Mouse (Mus musculus) testis, adult 2 months (tissue): Measurements from ENCODE around the gene Rab7b.

Source experiments
- CTCF ChIP-seq: fragments of 200-500 bp; IDR thresholded peaks from 2 replicates; pipeline ENCODE4 v1.5.1; 2012; ENCODE audit warnings: low read depth, mild to moderate bottlenecking, inconsistent platforms, low read length, moderate library complexity; ENCODE audit not compliant: control insufficient read depth, insufficient read depth, insufficient replicate concordance
- POLR2A ChIP-seq: fragments of 200-500 bp; IDR thresholded peaks from 2 replicates; pipeline ENCODE4 v1.6.1; 2012; ENCODE audit warnings: low read depth, mild to moderate bottlenecking, inconsistent platforms, low read length, moderate library complexity; ENCODE audit not compliant: control insufficient read depth

DNA sequence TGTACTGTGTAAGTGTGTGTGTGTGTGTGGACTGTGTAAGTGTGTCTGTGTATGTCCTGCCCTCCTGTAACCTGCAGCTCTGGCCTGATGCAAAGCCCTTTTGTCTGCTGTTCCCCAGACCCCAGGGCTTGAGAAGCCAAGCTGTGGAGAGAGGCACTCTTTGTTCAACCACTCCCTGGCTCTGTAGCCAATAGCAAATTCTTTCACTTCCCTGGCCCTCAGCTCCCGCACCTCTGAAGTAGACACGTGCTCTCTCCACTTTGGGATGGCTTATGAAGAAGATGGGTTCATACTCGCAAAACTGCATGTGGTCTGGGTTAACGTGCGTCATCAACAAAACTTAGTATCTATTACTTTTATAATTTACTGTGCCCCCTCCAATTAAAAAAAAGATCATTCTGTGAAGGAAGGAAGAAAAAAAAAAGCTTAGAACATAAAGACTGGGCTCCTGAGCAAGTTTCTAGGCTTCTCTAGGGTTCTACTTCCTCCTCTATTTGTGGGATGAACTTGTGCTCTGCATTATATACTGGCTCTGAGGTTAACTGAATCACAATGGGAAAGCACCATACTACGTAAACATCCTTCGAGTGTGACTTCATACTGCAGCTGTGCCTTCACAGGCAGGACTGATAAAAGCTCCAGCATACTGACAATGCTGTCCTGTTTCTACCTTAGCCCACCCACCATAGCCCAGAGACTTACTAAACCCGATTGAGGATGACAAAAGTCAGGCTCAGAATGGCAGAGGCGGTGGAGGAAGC lies 71.4 kb downstream of the Rab7b start:
- no peak for TF ChIP-seq CTCF
- no peak for TF ChIP-seq POLR2A
